16 mouse cellular contexts compared by ENCODE assay signal in genomic region chr1:135776596-135776995, GRCm38 (mm10). TPM values are rescaled to one million over a fixed set of nuclear protein-coding genes. Genes with fewer than 3 reads are reported as not detected.
DNase-seq lines count a peak whose midpoint lies in the region; ATAC-seq and TF ChIP-seq lines count a peak whose summit lies in the region.
"Had no signal": no experiment of that assay in that cellular context is flagged by ENCODE, and none has a peak within 500 bp of the region (broad histone marks: within the 10 kb centered on the region; RNA-seq: fewer than 3 reads in every experiment).

No protein-coding gene starts in this region.

- no peak overlapping the region for H3K4me3 ChIP-seq in heart, adult 2 months
- H3K4me3 ChIP-seq in kidney, adult 2 months (ENCODE audit: insufficient read depth, low read depth, low read length) = no peak overlapping the region
- no peak overlapping the region for H3K4me3 ChIP-seq in limb, embryonic 12.5 days (replicated peaks)
- no peak overlapping the region for H3K4me3 ChIP-seq in hindbrain, embryonic 12.5 days
- H3K4me3 ChIP-seq: forebrain, embryonic 13.5 days; hindbrain, embryonic 15.5 days; midbrain, embryonic 10.5 days had no signal

- H3K9ac ChIP-seq in heart, adult 2 months (ENCODE audit: low read depth, low read length) = no peak overlapping the region
- H3K9ac ChIP-seq in limb, embryonic 12.5 days (replicated peaks) = no peak overlapping the region
- no peak overlapping the region for H3K9ac ChIP-seq in hindbrain, embryonic 12.5 days
- H3K9ac ChIP-seq: forebrain, embryonic 13.5 days; hindbrain, embryonic 15.5 days had no signal

- H3K27me3 ChIP-seq in heart, adult 2 months (ENCODE audit: control insufficient read depth, insufficient read depth, low read length) = no peaks in the 10 kb centered on the region
- H3K27me3 ChIP-seq in kidney, adult 2 months (replicated peaks; ENCODE audit: control insufficient read depth, insufficient read depth, low read length) = no peaks in the 10 kb centered on the region
- H3K27me3 ChIP-seq in limb, embryonic 12.5 days = no peaks in the 10 kb centered on the region
- H3K27me3 ChIP-seq in hindbrain, embryonic 12.5 days = peaks cover 7% of the 10 kb centered on the region; the same call in 1 of the 2 replicates
- H3K27me3 ChIP-seq: hindbrain, embryonic 15.5 days had no signal

- TF ChIP-seq CTCF in heart, adult 2 months (IDR thresholded peaks at IDR 0.05) = no peak
- TF ChIP-seq CTCF in kidney, adult 2 months (conservative IDR thresholded peaks at IDR 0.05; ENCODE audit: insufficient read depth, insufficient read length, low read depth, low read length) = no peak

- H3K27ac ChIP-seq in heart, adult 2 months = peak overlapping the region; percentile 18; the same call in 1 of the 2 replicates
- H3K27ac ChIP-seq in kidney, adult 2 months (ENCODE audit: insufficient read depth, low read depth, low read length) = no peak overlapping the region
- 0 out of 2 replicates have a peak overlapping the region, but pooled peaks have one; percentile 42 for H3K27ac ChIP-seq in limb, embryonic 12.5 days
- H3K27ac ChIP-seq in hindbrain, embryonic 12.5 days = no peak overlapping the region
- H3K27ac ChIP-seq: forebrain, embryonic 13.5 days; hindbrain, embryonic 15.5 days; midbrain, embryonic 10.5 days had no signal

- ATAC-seq in common myeloid progenitor, adult 5-6 weeks (replicated peaks; ENCODE audit: low read depth, poor library complexity, severe bottlenecking) = 0 out of 2 replicates have a peak, but pooled peaks have one; percentile 13
- no peak for ATAC-seq in limb, embryonic 12.5 days (ENCODE audit: insufficient number of reproducible peaks, insufficient read depth, low FRiP score, low TSS enrichment, low read depth)
- ATAC-seq in frontal cortex, adult (ENCODE audit: low TSS enrichment) = no peak
- ATAC-seq in hindbrain, embryonic 12.5 days (ENCODE audit: low FRiP score) = no peak
- ATAC-seq: forebrain, embryonic 13.5 days; lung, postnatal 0 days had no signal

- no peak for TF ChIP-seq EP300 in heart, adult 2 months (IDR thresholded peaks at IDR 0.05; ENCODE audit: insufficient read depth, low read depth, low read length)

- intact Hi-C loops in heart, adult 2 months (cut with DNase I) = no loop called here

- H3K36me3 ChIP-seq in heart, adult 2 months (ENCODE audit: control insufficient read depth, insufficient read depth, low read length) = no peaks in the 10 kb centered on the region
- H3K36me3 ChIP-seq in kidney, adult 2 months (ENCODE audit: control insufficient read depth, insufficient read depth, low read length) = no peaks in the 10 kb centered on the region
- no peaks in the 10 kb centered on the region for H3K36me3 ChIP-seq in limb, embryonic 12.5 days
- H3K36me3 ChIP-seq in hindbrain, embryonic 12.5 days = no peaks in the 10 kb centered on the region
- H3K36me3 ChIP-seq: G1E; hindbrain, embryonic 15.5 days; midbrain, embryonic 10.5 days had no signal

- DNase-seq in heart, adult 2 months = no peak
- DNase-seq in heart, postnatal 4 days = no peak
- peak; percentile 34 to 50 for DNase-seq in kidney, postnatal 4 days
- no peak for DNase-seq in kidney, adult 2 months
- DNase-seq: cerebellum, adult 11-12 months; right cerebral cortex, postnatal 25 days had no signal

- H3K79me2 ChIP-seq in heart, adult 2 months (replicated peaks; ENCODE audit: control insufficient read depth, insufficient read depth, low read length) = no peaks in the 10 kb centered on the region

- H3K4me1 ChIP-seq in heart, adult 2 months (ENCODE audit: control insufficient read depth, insufficient read depth, low read length) = peaks cover 14% of the 10 kb centered on the region
- no peaks in the 10 kb centered on the region for H3K4me1 ChIP-seq in kidney, adult 2 months (ENCODE audit: control insufficient read depth, insufficient read depth, low read length)
- peaks cover 21% of the 10 kb centered on the region for H3K4me1 ChIP-seq in limb, embryonic 12.5 days (replicated peaks)
- H3K4me1 ChIP-seq in hindbrain, embryonic 12.5 days = peaks cover 20% of the 10 kb centered on the region
- H3K4me1 ChIP-seq: forebrain, embryonic 13.5 days had no signal

- H3K9me3 ChIP-seq in limb, embryonic 12.5 days = no peaks in the 10 kb centered on the region
- H3K9me3 ChIP-seq in hindbrain, embryonic 12.5 days (replicated peaks) = no peaks in the 10 kb centered on the region
- H3K9me3 ChIP-seq: forebrain, embryonic 13.5 days; G1E; hindbrain, embryonic 15.5 days; midbrain, embryonic 10.5 days had no signal

- H3K4me2 ChIP-seq in limb, embryonic 12.5 days = no peak overlapping the region
- H3K4me2 ChIP-seq in hindbrain, embryonic 12.5 days (replicated peaks) = no peak overlapping the region
- H3K4me2 ChIP-seq: forebrain, embryonic 13.5 days; hindbrain, embryonic 15.5 days had no signal

- no peak for TF ChIP-seq POLR2A in heart, adult 2 months (IDR thresholded peaks at IDR 0.05; ENCODE audit: insufficient read depth, low read depth, low read length)
- TF ChIP-seq POLR2A in kidney, adult 2 months (IDR thresholded peaks at IDR 0.05; ENCODE audit: low read depth, low read length) = no peak

RNA-seq across cellular contexts. Expression of gene Tnni1, which starts 2.6 kb away (rescaled TPM):
- 1 to 10 TPM in 1 of 2 experiments, under 1 TPM in 1; 0.84 to 1.1 TPM for total RNA-seq in heart, adult 2 months (2021)
- 1.3 and 2.5 TPM in 2 replicates for polyA plus RNA-seq in heart, adult 2 months (2012; rRNA removed)
- 1,000 to 10,000 TPM; 2,021 to 2,289 TPM for total RNA-seq in heart, postnatal 4 days (2021)
- 5.8 TPM in 1 of 2 replicates, not detected in the other for polyA plus RNA-seq in kidney, adult 2 months (2012; rRNA removed)
- not detected in 2 replicates for total RNA-seq in common myeloid progenitor, adult 5-6 weeks (2017)
- 89.0 and 101 TPM in 2 replicates for polyA plus RNA-seq in limb, embryonic 12.5 days (2016; fragmentation: Nextera tagmentation; extraction: Ambion mirVana)
- 9.5 and 28.5 TPM in 2 replicates for polyA plus RNA-seq in hindbrain, embryonic 12.5 days (2016; fragmentation: Nextera tagmentation; extraction: Ambion mirVana)
- polyA plus RNA-seq: liver, adult 2 months had no signal

RNA-seq across cellular contexts. Expression of gene Phlda3, which starts 10.7 kb away (rescaled TPM):
- 10 to 100 TPM in 1 of 2 experiments, 1 to 10 TPM in 1; 8.4 to 11.5 TPM for total RNA-seq in heart, adult 2 months (2021)
- 23.3 and 36.8 TPM in 2 replicates for polyA plus RNA-seq in heart, adult 2 months (2012; rRNA removed)
- 10 to 100 TPM; 40.7 to 43.8 TPM for total RNA-seq in heart, postnatal 4 days (2021)
- 37.2 and 40.0 TPM in 2 replicates for polyA plus RNA-seq in kidney, adult 2 months (2012; rRNA removed)
- 1.6 and 2.2 TPM in 2 replicates for total RNA-seq in common myeloid progenitor, adult 5-6 weeks (2017)
- 43.6 and 43.7 TPM in 2 replicates for polyA plus RNA-seq in limb, embryonic 12.5 days (2016; fragmentation: Nextera tagmentation; extraction: Ambion mirVana)
- polyA plus RNA-seq in hindbrain, embryonic 12.5 days (2016; fragmentation: Nextera tagmentation; extraction: Ambion mirVana) = 18.3 and 19.1 TPM in 2 replicates

RNA-seq across cellular contexts. Expression of gene Lad1, which starts 41.8 kb away (rescaled TPM):
- 1 to 10 TPM; 7.2 to 7.3 TPM for total RNA-seq in heart, adult 2 months (2021)
- polyA plus RNA-seq in heart, adult 2 months (2012; rRNA removed) = 13.2 and 16.2 TPM in 2 replicates
- 10 to 100 TPM in 1 of 2 experiments, 1 to 10 TPM in 1; 7.3 to 10.3 TPM for total RNA-seq in heart, postnatal 4 days (2021)
- polyA plus RNA-seq in kidney, adult 2 months (2012; rRNA removed) = 114 and 145 TPM in 2 replicates
- not detected in 2 replicates for total RNA-seq in common myeloid progenitor, adult 5-6 weeks (2017)
- polyA plus RNA-seq in limb, embryonic 12.5 days (2016; fragmentation: Nextera tagmentation; extraction: Ambion mirVana) = 5.2 and 5.3 TPM in 2 replicates
- polyA plus RNA-seq in hindbrain, embryonic 12.5 days (2016; fragmentation: Nextera tagmentation; extraction: Ambion mirVana) = 1.1 and 3.5 TPM in 2 replicates
- polyA plus RNA-seq: G1E had no signal

RNA-seq across cellular contexts. Expression of gene Csrp1, which starts 56.7 kb away (rescaled TPM):
- 10 to 100 TPM; 50.1 to 50.5 TPM for total RNA-seq in heart, adult 2 months (2021)
- polyA plus RNA-seq in heart, adult 2 months (2012; rRNA removed) = 99.2 and 128 TPM in 2 replicates
- 100 to 1,000 TPM; 262 to 267 TPM for total RNA-seq in heart, postnatal 4 days (2021)
- polyA plus RNA-seq in kidney, adult 2 months (2012; rRNA removed) = 122 and 124 TPM in 2 replicates
- 161 and 170 TPM in 2 replicates for total RNA-seq in common myeloid progenitor, adult 5-6 weeks (2017)
- 63.6 and 75.1 TPM in 2 replicates for polyA plus RNA-seq in limb, embryonic 12.5 days (2016; fragmentation: Nextera tagmentation; extraction: Ambion mirVana)
- 47.7 and 54.1 TPM in 2 replicates for polyA plus RNA-seq in hindbrain, embryonic 12.5 days (2016; fragmentation: Nextera tagmentation; extraction: Ambion mirVana)

RNA-seq across cellular contexts. Expression of gene Tnnt2, which starts 59.6 kb away (rescaled TPM):
- total RNA-seq in heart, adult 2 months (2021) = 1,000 to 10,000 TPM; 8,290 to 9,301 TPM
- polyA plus RNA-seq in heart, adult 2 months (2012; rRNA removed) = 3,392 and 4,661 TPM in 2 replicates
- total RNA-seq in heart, postnatal 4 days (2021) = 1,000 to 10,000 TPM; 6,684 to 7,230 TPM
- polyA plus RNA-seq in kidney, adult 2 months (2012; rRNA removed) = 0.44 and 1.0 TPM in 2 replicates
- total RNA-seq in common myeloid progenitor, adult 5-6 weeks (2017) = not detected in 2 replicates
- 36.0 and 40.6 TPM in 2 replicates for polyA plus RNA-seq in limb, embryonic 12.5 days (2016; fragmentation: Nextera tagmentation; extraction: Ambion mirVana)
- 5.1 and 18.5 TPM in 2 replicates for polyA plus RNA-seq in hindbrain, embryonic 12.5 days (2016; fragmentation: Nextera tagmentation; extraction: Ambion mirVana)
- polyA plus RNA-seq: G1E had no signal

Comparison
In these comparisons a context has a peak if more than half of its experiments do, and no peak if none do; other contexts are left out.
1. DNase-seq: peak in kidney, postnatal 4 days (2 of 2); none in heart, adult 2 months (0 of 2), heart, postnatal 4 days (single experiment) and kidney, adult 2 months (single experiment).
2. H3K27ac ChIP-seq: peak in heart, adult 2 months (single experiment) and limb, embryonic 12.5 days (single experiment); none in kidney, adult 2 months (single experiment) and hindbrain, embryonic 12.5 days (single experiment).